Mouse (Mus musculus) hindbrain, embryonic 14.5 days (tissue): Measurements from ENCODE around the gene Sik3. TPM values are rescaled to one million over a fixed set of nuclear protein-coding genes. Genes with fewer than 3 reads are reported as not detected.

Experiments
- ATAC-seq: fragments of 200-750 bp; cut with Nextera tagmentation; 2 replicates; pipeline ENCODE4 v1.8.0; 2017; ENCODE audit warnings: moderate number of reproducible peaks, mild to moderate bottlenecking, moderate TSS enrichment, moderate library complexity; ENCODE audit not compliant: low FRiP score
- DNase-seq: peaks from one replicate; pipeline ENCODE4 v3.0.0-alpha.2; 2015; ENCODE audit warnings: low spot score
- H3K27ac ChIP-seq: fragments of 300-500 bp; sonication (generic); 2 replicates; pipeline ENCODE4 v1.5.1; 2014; ENCODE audit warnings: mild to moderate bottlenecking, moderate library complexity
- H3K27me3 ChIP-seq: fragments of 300-500 bp; sonication (generic); 2 replicates; pipeline ENCODE4 v1.6.1; 2014; ENCODE audit warnings: mild to moderate bottlenecking, low read length, mixed read lengths; ENCODE audit not compliant: control insufficient read depth, insufficient read depth
- H3K36me3 ChIP-seq: fragments of 300-500 bp; sonication (generic); replicated peaks from 2 replicates; pipeline ENCODE4 v1.6.1; 2014; ENCODE audit not compliant: control insufficient read depth, insufficient read depth
- H3K4me1 ChIP-seq: fragments of 300-500 bp; sonication (generic); replicated peaks from 2 replicates; pipeline ENCODE4 v1.6.1; 2014; ENCODE audit warnings: antibody characterized with exemption, low read length, mixed read lengths; ENCODE audit not compliant: control insufficient read depth, insufficient read depth
- H3K4me2 ChIP-seq: fragments of 300-500 bp; sonication (generic); replicated peaks from 2 replicates; pipeline ENCODE4 v1.6.1; 2014; ENCODE audit warnings: mild to moderate bottlenecking, moderate library complexity
- H3K4me3 ChIP-seq: fragments of 300-500 bp; sonication (generic); replicated peaks from 2 replicates; pipeline ENCODE4 v1.5.1; 2014; ENCODE audit warnings: mild to moderate bottlenecking, low read length
- H3K9ac ChIP-seq: fragments of 300-500 bp; sonication (generic); 2 replicates; pipeline ENCODE4 v1.6.1; 2014
- H3K9me3 ChIP-seq: fragments of 300-500 bp; sonication (generic); 2 replicates; pipeline ENCODE4 v1.6.1; 2016; ENCODE audit warnings: low read length; ENCODE audit not compliant: control insufficient read depth
- WGBS: fragments of 180-500 bp; shearing (Covaris S2); extraction: QIAGEN DNeasy Blood & Tissue Kit; methylation state at CpG from one replicate; pipeline ENCODE4 v1.1.7; 2014; 5-methylcytosine and 5-hydroxymethylcytosine counted together
- polyA plus RNA-seq: library from polyadenylated mRNA; unstranded; fragments of >200 nt; fragmentation: Nextera tagmentation; extraction: Ambion mirVana; gene quantifications from 2 replicates; pipeline ENCODE4 v1.2.1, GENCODE M21; 2014

Sik3 gene
- polyA plus RNA-seq, 1 experiment from 2014 or later: 11.0 TPM

DNA sequence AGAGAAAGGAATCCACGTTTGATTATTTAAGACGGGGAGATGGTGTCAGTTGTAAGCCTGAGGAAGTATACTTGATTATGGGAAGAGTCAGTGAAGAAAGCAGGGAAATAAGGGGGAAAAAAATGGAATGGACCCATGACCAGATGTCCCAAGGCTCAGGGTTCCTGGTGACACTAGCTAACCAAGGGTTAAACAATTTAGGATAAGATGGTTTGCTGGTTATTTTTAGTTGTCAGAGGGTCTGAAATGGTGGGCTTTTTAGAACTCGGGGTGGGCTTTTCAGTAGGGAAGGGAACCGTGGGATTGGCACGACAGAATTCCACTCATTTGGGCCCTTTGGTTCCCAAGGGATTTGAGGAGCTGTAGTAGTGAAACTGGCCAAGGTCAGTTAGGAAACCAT lies 996 bp downstream of the Sik3 start:
- H3K9me3 ChIP-seq: no peaks in the 10 kb centered on the region
- 1% methylated on average over 5 of the region's 5 CpGs for WGBS
- no peaks in the 10 kb centered on the region for H3K36me3 ChIP-seq
- H3K27me3 ChIP-seq: no peaks in the 10 kb centered on the region
- H3K27ac ChIP-seq: peak overlapping the region; percentile 92
- H3K4me2 ChIP-seq: peak overlapping the region; percentile 62
- H3K4me3 ChIP-seq: peak overlapping the region; percentile 95
- peak overlapping the region; percentile 98 for H3K9ac ChIP-seq
- peak; percentile 31 for DNase-seq
- no peak for ATAC-seq
- H3K4me1 ChIP-seq: peaks cover 41% of the 10 kb centered on the region

DNA sequence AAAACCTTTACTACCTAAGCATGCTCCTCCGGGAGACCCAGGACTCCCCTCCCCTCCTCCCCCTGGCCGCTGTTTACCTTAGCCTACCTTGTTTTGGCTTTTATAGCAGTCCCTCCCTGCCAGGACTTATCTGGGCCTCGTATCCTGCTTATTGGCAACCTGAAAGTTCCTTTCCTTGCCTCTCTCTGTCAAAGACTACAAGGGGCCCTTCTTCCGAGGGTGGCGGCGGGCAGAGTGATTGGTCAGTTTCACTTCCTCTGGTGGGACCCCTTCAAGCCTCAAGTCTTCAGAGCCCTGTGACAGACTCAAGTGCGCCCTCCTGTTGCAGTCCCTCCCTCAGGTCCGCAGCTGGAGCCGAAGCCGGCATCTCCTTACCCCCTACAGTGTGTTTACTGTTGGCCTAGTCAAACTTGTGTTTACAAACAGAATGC lies 1.6 kb downstream of the Sik3 start:
- H3K4me1 ChIP-seq: peaks cover 41% of the 10 kb centered on the region

DNA sequence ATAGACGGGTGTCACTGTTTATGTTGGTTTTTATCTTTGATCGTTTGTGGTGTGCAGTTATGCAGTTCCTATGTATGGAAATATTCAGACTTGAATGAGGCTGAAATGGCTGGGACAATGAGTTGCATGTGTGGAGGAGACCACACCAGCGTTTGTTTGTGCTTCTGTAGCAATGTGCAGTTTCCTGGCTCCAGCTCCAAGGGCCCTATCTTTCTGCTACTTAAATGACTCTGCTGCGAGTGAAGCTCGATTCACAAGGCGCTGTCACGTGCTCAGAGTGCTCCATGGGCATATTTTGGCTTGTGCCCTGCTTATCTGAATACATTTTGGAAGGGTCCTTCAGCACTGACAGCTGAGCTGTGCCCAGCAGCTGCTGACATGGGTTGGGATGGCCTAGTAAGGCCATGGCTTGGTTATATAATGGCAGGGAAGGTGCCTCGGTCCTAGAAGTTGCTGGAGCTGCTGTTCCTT lies 2.5 kb downstream of the Sik3 start:
- ATAC-seq (no peak), DNase-seq (no peak)
- Histone ChIP-seq H3K4me3 (0 out of 2 replicates have a peak overlapping the region, but pooled peaks have one; percentile 95), H3K9ac (0 out of 2 replicates have a peak overlapping the region, but pooled peaks have one; percentile 17), H3K36me3 (0 out of 2 replicates have a peak, but pooled peaks cover 4% of the 10 kb centered on the region), H3K27me3 (no peaks in the 10 kb centered on the region), H3K9me3 (no peaks in the 10 kb centered on the region), H3K4me2 (peak overlapping the region; percentile 62), H3K4me1 (peaks cover 41% of the 10 kb centered on the region), H3K27ac (no peak overlapping the region)
- WGBS: 39% methylated on average over 8 of the region's 8 CpGs

More for the DNA sequence above, 1.6 kb downstream of the Sik3 start:
- WGBS: 4% methylated on average over 10 of the region's 10 CpGs
- Histone ChIP-seq H3K36me3 (0 out of 2 replicates have a peak, but pooled peaks cover 4% of the 10 kb centered on the region), H3K4me2 (peak overlapping the region; percentile 62), H3K4me3 (peak overlapping the region; percentile 95), H3K9me3 (no peaks in the 10 kb centered on the region), H3K27me3 (no peaks in the 10 kb centered on the region), H3K9ac (peak overlapping the region; percentile 39), H3K27ac (no peak overlapping the region)
- DNase-seq: no peak
- ATAC-seq: no peak

DNA sequence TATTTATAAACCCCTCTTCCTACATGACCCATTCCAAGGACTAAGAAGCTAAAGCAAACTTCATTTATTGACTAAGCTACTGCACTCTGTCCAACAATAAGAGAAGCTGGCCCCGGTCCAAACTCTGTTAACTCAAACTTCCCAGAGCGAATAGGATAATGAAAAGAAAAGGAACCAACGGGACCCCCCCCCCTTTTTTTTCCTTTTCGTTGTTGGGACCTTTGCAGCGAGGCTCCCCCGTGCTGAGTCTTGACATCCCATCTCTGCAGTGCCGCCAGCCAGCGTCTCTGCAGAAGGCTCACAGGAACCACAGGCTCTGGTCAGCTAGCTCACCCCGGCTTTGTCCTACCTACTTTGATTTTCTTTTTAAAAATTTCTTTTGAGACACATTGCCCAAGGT lies 3.2 kb downstream of the Sik3 start:
- Histone ChIP-seq H3K4me2 (peak overlapping the region; percentile 62), H3K27me3 (no peaks in the 10 kb centered on the region)

DNA sequence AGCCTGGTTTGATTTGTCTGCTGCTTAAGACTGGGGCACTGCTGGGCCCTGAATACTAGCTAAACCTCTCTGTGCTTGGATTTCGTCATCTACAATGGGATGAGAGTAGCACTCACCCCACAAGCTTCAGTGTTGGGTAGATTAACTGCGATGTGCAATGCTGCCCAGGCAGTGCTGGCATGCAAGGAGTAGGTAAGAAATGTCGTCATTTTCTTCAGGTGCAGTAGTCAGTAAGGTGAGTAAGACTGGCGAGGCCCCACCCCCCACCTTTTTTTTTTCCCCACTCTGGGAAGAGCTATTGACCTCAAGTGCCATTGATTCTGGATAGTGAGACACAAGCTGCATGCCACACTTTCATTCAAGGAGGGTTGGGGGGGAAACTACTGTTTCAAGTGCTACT lies 3.8 kb downstream of the Sik3 start:
- peaks cover 39% of the 10 kb centered on the region for H3K4me1 ChIP-seq
- whole genome bisulfite sequencing: 68% methylated on average over 4 of the region's 4 CpGs
- H3K27me3 ChIP-seq: no peaks in the 10 kb centered on the region
- no peaks in the 10 kb centered on the region for H3K9me3 ChIP-seq
- no peak overlapping the region for H3K27ac ChIP-seq
- ATAC-seq (no peak), DNase-seq (no peak)
- peaks cover 4% of the 10 kb centered on the region; the same call in 1 of the 2 replicates for H3K36me3 ChIP-seq
- no peak overlapping the region for H3K4me2 ChIP-seq
- H3K9ac ChIP-seq: no peak overlapping the region
- H3K4me3 ChIP-seq: no peak overlapping the region

More for the DNA sequence above, 3.2 kb downstream of the Sik3 start:
- Histone ChIP-seq H3K4me3 (no peak overlapping the region), H3K9me3 (no peaks in the 10 kb centered on the region), H3K9ac (no peak overlapping the region), H3K27ac (no peak overlapping the region; the same call in 1 of the 2 replicates), H3K36me3 (peaks cover 4% of the 10 kb centered on the region; the same call in 1 of the 2 replicates), H3K4me1 (peaks cover 41% of the 10 kb centered on the region)
- 16% methylated on average over 9 of the region's 9 CpGs for WGBS
- no peak for ATAC-seq
- peak; percentile 50 for DNase-seq

DNA sequence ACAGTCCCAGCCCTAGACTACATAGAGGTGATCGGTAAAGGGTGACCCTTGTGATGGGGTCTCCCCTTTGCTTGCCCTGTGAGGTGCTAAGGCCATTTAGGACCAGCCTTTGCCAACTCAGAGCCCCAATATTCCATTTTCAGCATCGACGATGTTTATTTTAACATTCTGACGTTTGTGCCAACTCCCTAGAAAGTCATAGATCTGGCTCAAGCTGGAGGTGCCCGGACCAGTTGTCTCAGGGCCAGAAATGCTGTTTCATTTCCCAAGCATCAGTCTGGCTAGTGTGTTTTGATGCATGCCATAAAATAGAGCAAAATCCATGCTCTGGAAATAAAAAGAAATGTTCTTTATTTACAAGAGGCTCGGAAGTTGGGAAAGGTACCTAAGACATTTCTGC lies 5.7 kb downstream of the Sik3 start:
- Histone ChIP-seq H3K27ac (no peak overlapping the region), H3K4me1 (peaks cover 32% of the 10 kb centered on the region), H3K4me3 (no peak overlapping the region), H3K27me3 (no peaks in the 10 kb centered on the region), H3K4me2 (no peak overlapping the region), H3K9me3 (no peaks in the 10 kb centered on the region), H3K9ac (no peak overlapping the region), H3K36me3 (peaks cover 4% of the 10 kb centered on the region; the same call in 1 of the 2 replicates)
- no peak for DNase-seq
- 88% methylated on average over 6 of the region's 6 CpGs for WGBS
- ATAC-seq: no peak

DNA sequence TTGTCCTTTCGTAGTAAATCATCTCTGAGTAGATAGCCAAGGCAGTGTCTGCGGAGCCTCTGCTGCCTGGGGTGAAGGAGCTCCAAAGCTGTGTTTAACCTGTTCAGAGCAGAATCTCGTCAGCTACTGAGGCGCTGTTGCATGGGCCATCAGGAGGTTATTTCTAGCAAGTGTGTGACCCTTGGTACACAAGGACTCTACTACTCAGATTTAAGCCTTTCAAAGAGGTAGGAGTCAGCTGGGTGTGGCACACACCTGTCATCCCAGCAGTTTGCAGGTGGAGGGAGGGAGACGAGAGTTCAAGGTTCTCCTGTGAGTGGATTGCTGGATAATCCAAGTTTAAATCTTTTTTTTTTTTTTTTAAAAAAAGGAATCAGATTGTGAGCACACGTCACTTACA lies 7.4 kb downstream of the Sik3 start:
- DNase-seq (no peak), ATAC-seq (no peak)
- H3K9ac ChIP-seq: no peak overlapping the region
- H3K4me3 ChIP-seq: no peak overlapping the region
- H3K4me2 ChIP-seq: no peak overlapping the region
- H3K4me1 ChIP-seq: peaks cover 16% of the 10 kb centered on the region
- 79% methylated on average over 6 of the region's 6 CpGs for WGBS
- no peaks in the 10 kb centered on the region for H3K9me3 ChIP-seq
- H3K27ac ChIP-seq: no peak overlapping the region
- peaks cover 4% of the 10 kb centered on the region; the same call in 1 of the 2 replicates for H3K36me3 ChIP-seq
- no peaks in the 10 kb centered on the region for H3K27me3 ChIP-seq

DNA sequence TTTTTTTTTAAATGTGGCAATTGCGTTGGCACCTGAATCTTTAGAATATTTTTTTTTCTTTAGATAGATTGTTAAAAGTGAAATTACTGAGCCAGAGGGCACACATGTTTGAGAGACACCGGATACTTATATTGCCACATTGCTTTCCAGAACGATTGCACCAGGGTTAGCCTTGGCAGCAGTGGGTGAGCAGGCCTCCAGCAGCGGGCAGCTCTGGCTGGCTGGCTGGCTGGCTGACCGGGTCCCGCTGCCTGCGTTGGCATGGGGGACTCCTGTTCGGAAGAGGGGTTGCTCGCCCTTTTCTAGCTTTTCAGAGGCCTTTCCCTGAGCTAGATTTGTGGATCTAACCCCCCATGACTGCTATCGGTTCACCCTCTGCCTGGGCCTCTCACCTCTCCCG lies 11.0 kb downstream of the Sik3 start:
- Histone ChIP-seq H3K9ac (no peak overlapping the region), H3K4me1 (no peaks in the 10 kb centered on the region), H3K27ac (no peak overlapping the region), H3K4me3 (no peak overlapping the region), H3K9me3 (no peaks in the 10 kb centered on the region), H3K27me3 (no peaks in the 10 kb centered on the region), H3K4me2 (no peak overlapping the region), H3K36me3 (peaks cover 4% of the 10 kb centered on the region; the same call in 1 of the 2 replicates)
- WGBS: 95% methylated on average over 11 of the region's 11 CpGs
- ATAC-seq (no peak), DNase-seq (no peak)

DNA sequence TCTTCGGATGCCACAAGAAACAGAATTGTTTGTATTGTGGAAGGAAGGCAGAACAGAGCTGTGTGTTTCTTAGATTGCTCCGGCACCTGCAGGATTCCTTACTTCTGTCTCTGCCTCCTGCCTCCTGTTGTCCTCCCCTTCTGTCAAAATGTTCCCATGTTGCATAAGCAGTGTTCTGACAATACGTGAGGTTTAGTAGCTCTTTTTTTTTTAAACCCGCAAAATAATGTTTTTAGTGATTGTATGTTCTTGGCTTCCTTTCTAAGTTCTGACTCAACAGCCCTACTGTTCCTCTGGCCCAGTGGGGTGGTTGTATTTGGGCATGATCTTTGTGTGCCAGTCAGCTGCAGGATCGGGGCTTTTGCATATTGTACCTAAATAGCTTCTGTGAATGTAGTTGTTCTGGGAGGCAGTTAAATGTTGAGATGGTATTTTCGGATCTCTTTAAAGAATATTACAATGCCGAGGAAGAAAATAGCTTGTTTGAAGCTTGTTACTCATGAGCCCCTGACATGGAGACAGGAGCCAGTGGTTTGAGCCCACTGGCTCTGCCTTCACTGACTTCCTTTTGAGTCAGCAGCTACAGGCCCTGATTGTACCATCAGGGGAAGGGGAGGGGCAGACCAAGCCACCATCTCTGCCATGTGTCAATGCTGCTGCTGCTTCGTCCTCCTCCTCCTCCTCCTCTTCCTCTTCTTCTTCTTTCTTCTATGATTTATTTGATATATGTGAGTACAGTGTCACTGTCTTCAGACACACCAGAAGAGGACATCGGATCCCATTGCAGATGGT lies 13.6 kb downstream of the Sik3 start:
- Histone ChIP-seq H3K9me3 (no peaks in the 10 kb centered on the region), H3K27ac (no peak overlapping the region), H3K4me3 (no peak overlapping the region), H3K4me2 (no peak overlapping the region), H3K9ac (no peak overlapping the region), H3K4me1 (no peaks in the 10 kb centered on the region), H3K36me3 (no peaks in the 10 kb centered on the region), H3K27me3 (no peaks in the 10 kb centered on the region)
- ATAC-seq: no peak
- no peak for DNase-seq
- 85% methylated on average over 9 of the region's 9 CpGs for WGBS
